Mouse (Mus musculus) testis, adult 2 months (tissue): Measurements from ENCODE around the gene Cyren.

Experiments used
- CTCF ChIP-seq: fragments of 200-500 bp; IDR thresholded peaks from 2 replicates; pipeline ENCODE4 v1.5.1; 2012; ENCODE audit warnings: low read depth, mild to moderate bottlenecking, inconsistent platforms, low read length, moderate library complexity; ENCODE audit not compliant: control insufficient read depth, insufficient read depth, insufficient replicate concordance
- POLR2A ChIP-seq: fragments of 200-500 bp; IDR thresholded peaks from 2 replicates; pipeline ENCODE4 v1.6.1; 2012; ENCODE audit warnings: low read depth, mild to moderate bottlenecking, inconsistent platforms, low read length, moderate library complexity; ENCODE audit not compliant: control insufficient read depth

DNA sequence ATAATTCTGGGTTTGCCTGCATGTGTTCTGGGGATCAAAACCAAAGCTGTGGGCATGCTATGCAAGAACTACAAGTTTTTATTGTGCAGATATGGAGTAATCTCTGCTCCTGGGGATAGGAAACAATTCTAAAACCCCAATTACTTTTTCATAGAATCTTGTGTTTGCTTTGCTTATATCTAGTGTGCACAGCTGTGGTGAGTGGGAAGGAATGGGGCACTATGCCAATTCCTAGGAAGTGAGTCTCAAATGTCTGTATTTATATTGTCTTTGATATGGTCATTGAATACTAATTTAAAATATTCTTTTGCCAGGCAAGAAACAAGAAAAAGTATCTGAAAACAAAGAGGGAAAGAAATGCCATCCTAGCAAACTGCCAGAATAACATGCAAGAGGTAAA is 53.5 kb downstream of the Cyren start:
- TF ChIP-seq CTCF: no peak
- no peak for TF ChIP-seq POLR2A
